Mouse (Mus musculus) bone marrow macrophage, adult 2 months (primary cell): ENCODE data around the gene Gm20388. TPM values are rescaled to one million over a fixed set of nuclear protein-coding genes. Genes with fewer than 3 reads are reported as not detected.

Experiments
- H3K27ac ChIP-seq: 2 replicates; pipeline ENCODE4 v1.5.1; 2012; ENCODE audit warnings: low read depth, low read length; ENCODE audit not compliant: insufficient read depth
- H3K4me1 ChIP-seq: 2 replicates; pipeline ENCODE4 v1.6.1; 2012; ENCODE audit warnings: low read length; ENCODE audit not compliant: control insufficient read depth, insufficient read depth
- H3K4me3 ChIP-seq: 2 replicates; pipeline ENCODE4 v1.5.1; 2012; ENCODE audit warnings: mild to moderate bottlenecking, low read length, moderate library complexity; ENCODE audit not compliant: insufficient read depth
- CTCF ChIP-seq: IDR thresholded peaks from 2 replicates; pipeline ENCODE4 v1.5.1; 2012; ENCODE audit warnings: low read depth, mild to moderate bottlenecking, low read length, moderate library complexity
- POLR2A ChIP-seq: IDR thresholded peaks from 2 replicates; pipeline ENCODE4 v1.6.1; 2012; ENCODE audit warnings: mild to moderate bottlenecking, low read depth, low read length, borderline replicate concordance
- polyA plus RNA-seq: library from polyadenylated mRNA; stranded (reverse); fragments of >200 nt; gene quantifications from 2 replicates; pipeline ENCODE4 v1.2.4, GENCODE M21; 2012; ENCODE audit not compliant: missing spikeins, insufficient read depth, insufficient read length

Gm20388 gene
- polyA plus RNA-seq, 1 experiment = 32.7 TPM

GRCm38 (mm10) chr8:120998966-120999365 lies 1088.3 kb downstream of the Gm20388 start:
- H3K4me3 ChIP-seq = no peak overlapping the region
- TF ChIP-seq POLR2A = no peak
- no peak for TF ChIP-seq CTCF
- no peaks in the 10 kb centered on the region for H3K4me1 ChIP-seq
- no peak overlapping the region for H3K27ac ChIP-seq

GRCm38 (mm10) chr8:121001951-121002350 lies 1091.3 kb downstream of the Gm20388 start:
- H3K4me3 ChIP-seq = no peak overlapping the region
- no peak overlapping the region for H3K27ac ChIP-seq
- no peaks in the 10 kb centered on the region for H3K4me1 ChIP-seq
- TF ChIP-seq CTCF = no peak
- TF ChIP-seq POLR2A = no peak

- H3K27ac ChIP-seq = no peak overlapping the region
- TF ChIP-seq CTCF (no peak), POLR2A (no peak)
- no peak overlapping the region for H3K4me3 ChIP-seq
- no peaks in the 10 kb centered on the region for H3K4me1 ChIP-seq
Observed at GRCm38 (mm10) chr8:121002871-121003539, 1092.4 kb downstream of the Gm20388 start.

- Histone ChIP-seq H3K27ac (no peak overlapping the region), H3K4me1 (no peaks in the 10 kb centered on the region), H3K4me3 (no peak overlapping the region)
- TF ChIP-seq CTCF (no peak), POLR2A (no peak)
Observed at GRCm38 (mm10) chr8:121003639-121004038, 1093.0 kb downstream of the Gm20388 start.

GRCm38 (mm10) chr8:121013318-121013717 lies 1102.7 kb downstream of the Gm20388 start:
- no peaks in the 10 kb centered on the region for H3K4me1 ChIP-seq
- TF ChIP-seq POLR2A = no peak
- TF ChIP-seq CTCF = no peak
- H3K4me3 ChIP-seq = no peak overlapping the region
- H3K27ac ChIP-seq = no peak overlapping the region

- no peak overlapping the region for H3K27ac ChIP-seq
- no peak overlapping the region for H3K4me3 ChIP-seq
- TF ChIP-seq CTCF (no peak), POLR2A (no peak)
- no peaks in the 10 kb centered on the region for H3K4me1 ChIP-seq
Observed at GRCm38 (mm10) chr8:121016621-121017020, 1106.0 kb downstream of the Gm20388 start.

- no peak overlapping the region for H3K4me3 ChIP-seq
- no peak overlapping the region for H3K27ac ChIP-seq
- TF ChIP-seq POLR2A = no peak
- TF ChIP-seq CTCF = no peak
- no peaks in the 10 kb centered on the region for H3K4me1 ChIP-seq
Observed at GRCm38 (mm10) chr8:121018236-121018635, 1107.6 kb downstream of the Gm20388 start.

- Histone ChIP-seq H3K27ac (no peak overlapping the region), H3K4me1 (no peaks in the 10 kb centered on the region), H3K4me3 (no peak overlapping the region)
- TF ChIP-seq CTCF = no peak
- no peak for TF ChIP-seq POLR2A
Observed at GRCm38 (mm10) chr8:121021488-121021887, 1110.8 kb downstream of the Gm20388 start.

- no peak overlapping the region for H3K27ac ChIP-seq
- no peak overlapping the region for H3K4me3 ChIP-seq
- TF ChIP-seq POLR2A (no peak), CTCF (no peak)
- no peaks in the 10 kb centered on the region for H3K4me1 ChIP-seq
Observed at GRCm38 (mm10) chr8:121023003-121023402, 1112.4 kb downstream of the Gm20388 start.

GRCm38 (mm10) chr8:121023736-121024135 lies 1113.1 kb downstream of the Gm20388 start:
- H3K4me3 ChIP-seq = no peak overlapping the region
- H3K27ac ChIP-seq = no peak overlapping the region
- TF ChIP-seq CTCF (no peak), POLR2A (no peak)
- no peaks in the 10 kb centered on the region for H3K4me1 ChIP-seq
